Comparison of ENCODE assay signal across 9 mouse cellular contexts in the genomic region with DNA sequence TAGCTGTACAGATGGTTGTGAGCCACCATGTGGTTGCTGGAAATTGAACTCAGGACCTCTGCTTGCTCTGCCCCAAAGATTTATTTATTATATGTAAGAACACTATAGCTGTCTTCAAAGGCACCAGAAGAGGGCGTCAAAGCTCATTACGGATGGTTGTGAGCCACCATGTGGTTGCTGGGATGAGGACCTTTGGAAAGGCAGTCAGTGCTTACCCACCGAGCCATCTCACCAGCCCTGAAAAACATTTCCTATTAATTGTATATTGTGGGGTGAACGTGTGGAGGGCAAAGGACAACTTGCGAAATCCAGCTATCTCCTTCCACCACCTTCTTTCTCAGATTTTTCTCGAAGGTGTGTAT. TPM values are rescaled to one million over a fixed set of nuclear protein-coding genes. Genes with fewer than 3 reads are reported as not detected.
A peak's percentile ranks its signal among the peaks of the same experiment; 100 is the strongest.
DNase-seq lines count a peak whose midpoint lies in the region; ATAC-seq lines count a peak whose summit lies in the region.
"Had no signal": no experiment of that assay in that cellular context is flagged by ENCODE, and none has a peak within 500 bp of the region (broad histone marks: within the 10 kb centered on the region; RNA-seq: fewer than 3 reads in every experiment).

No protein-coding gene starts in this region.

- peak overlapping the region; percentile 59 for H3K4me2 ChIP-seq in kidney, embryonic 14.5 days (replicated peaks; ENCODE audit: low read depth, low read length)

- peak overlapping the region; percentile 44; the same call in 1 of the 2 replicates for H3K9ac ChIP-seq in kidney, embryonic 14.5 days (ENCODE audit: low read depth, low read length)

- peak; percentile 27 for ATAC-seq in erythroblast, adult 5-6 weeks (replicated peaks; ENCODE audit: low FRiP score, poor library complexity, severe bottlenecking)
- ATAC-seq in kidney, embryonic 14.5 days (ENCODE audit: low FRiP score, low TSS enrichment), result peak; percentile 34; the same call in 1 of the 2 replicates

- no peaks in the 10 kb centered on the region for H3K27me3 ChIP-seq in kidney, embryonic 14.5 days (ENCODE audit: control insufficient read depth, insufficient read depth, low read length)
- H3K27me3 ChIP-seq in midbrain, embryonic 10.5 days (ENCODE audit: low read depth, poor library complexity, severe bottlenecking), result no peaks in the 10 kb centered on the region

- DNase-seq in layer of hippocampus, postnatal 10 days (ENCODE audit: low spot score in 2 of 2), result peak; percentile 11 to 26
- no peak for DNase-seq in layer of hippocampus, adult 9-10 months (ENCODE audit: low spot score)
- DNase-seq in R1 (ENCODE audit: low read depth, low spot score), result peak; percentile 91
- peak; percentile 44 for DNase-seq in midbrain, embryonic 10.5 days (ENCODE audit: low spot score)
- DNase-seq in urinary bladder, postnatal 36 days (ENCODE audit: low spot score in 2 of 2), result no peak
- DNase-seq in urinary bladder, postnatal 25 days (ENCODE audit: low spot score), result no peak

- no peak overlapping the region for H3K27ac ChIP-seq in kidney, embryonic 14.5 days (ENCODE audit: low read depth, low read length)
- no peak overlapping the region; the same call in 1 of the 2 replicates for H3K27ac ChIP-seq in midbrain, embryonic 10.5 days (replicated peaks)

- no peaks in the 10 kb centered on the region for H3K9me3 ChIP-seq in kidney, embryonic 14.5 days (ENCODE audit: control insufficient read depth, low read length)
- H3K9me3 ChIP-seq in midbrain, embryonic 10.5 days (replicated peaks), result no peaks in the 10 kb centered on the region

- H3K4me1 ChIP-seq in kidney, embryonic 14.5 days (ENCODE audit: control insufficient read depth, insufficient read depth, low read length), result peaks cover 8% of the 10 kb centered on the region
- peaks cover 19% of the 10 kb centered on the region for H3K4me1 ChIP-seq in midbrain, embryonic 10.5 days

- WGBS in kidney, embryonic 14.5 days, result 5% methylated on average over 6 of the region's 6 CpGs
- 7% methylated on average over 6 of the region's 6 CpGs for whole genome bisulfite sequencing in midbrain, embryonic 10.5 days

- H3K36me3 ChIP-seq in kidney, embryonic 14.5 days (ENCODE audit: control insufficient read depth, insufficient read depth, low read length), result no peaks in the 10 kb centered on the region
- H3K36me3 ChIP-seq in midbrain, embryonic 10.5 days, result no peaks in the 10 kb centered on the region

- peak overlapping the region; percentile 28; the same call in 1 of the 2 replicates for H3K4me3 ChIP-seq in kidney, embryonic 14.5 days (ENCODE audit: low read length)
- peak overlapping the region; percentile 56 for H3K4me3 ChIP-seq in midbrain, embryonic 10.5 days

RNA-seq across cellular contexts. Expression of a gene that starts 8.0 kb away (rescaled TPM):
- not detected for total RNA-seq in layer of hippocampus, postnatal 10 days (2021)
- total RNA-seq in erythroblast, adult 5-6 weeks (2015; ENCODE audit: low replicate concordance), result not detected in 2 replicates
- total RNA-seq in erythroblast, adult 5-6 weeks (2017; ENCODE audit: low replicate concordance), result not detected in 2 replicates
- polyA plus RNA-seq in kidney, embryonic 14.5 days (2014; fragmentation: Nextera tagmentation; extraction: Ambion mirVana), result 5.4 and 6.8 TPM in 2 replicates
- polyA plus RNA-seq in midbrain, embryonic 10.5 days (2016; fragmentation: Nextera tagmentation; extraction: Ambion mirVana), result 0.06 TPM in 1 of 2 replicates, not detected in the other
- polyA plus RNA-seq: frontal cortex, adult 2 months had no signal

RNA-seq across cellular contexts. Expression of a gene that starts 32.1 kb away (rescaled TPM):
- 100 to 1,000 TPM in 1 of 2 experiments, 10 to 100 TPM in 1; 97.4 to 104 TPM for total RNA-seq in layer of hippocampus, postnatal 10 days (2021)
- total RNA-seq in erythroblast, adult 5-6 weeks (2015; ENCODE audit: low replicate concordance), result 33.6 and 39.0 TPM in 2 replicates
- 57.8 and 59.4 TPM in 2 replicates for total RNA-seq in erythroblast, adult 5-6 weeks (2017; ENCODE audit: low replicate concordance)
- 23.9 and 26.1 TPM in 2 replicates for polyA plus RNA-seq in kidney, embryonic 14.5 days (2014; fragmentation: Nextera tagmentation; extraction: Ambion mirVana)
- 11.5 and 12.0 TPM in 2 replicates for polyA plus RNA-seq in midbrain, embryonic 10.5 days (2016; fragmentation: Nextera tagmentation; extraction: Ambion mirVana)

RNA-seq across cellular contexts. Expression of a gene that starts 36.9 kb away (rescaled TPM):
- total RNA-seq in layer of hippocampus, postnatal 10 days (2021), result 100 to 1,000 TPM; 181 to 193 TPM
- 0.77 and 6.5 TPM in 2 replicates for total RNA-seq in erythroblast, adult 5-6 weeks (2015; ENCODE audit: low replicate concordance)
- 2.9 and 9.2 TPM in 2 replicates for total RNA-seq in erythroblast, adult 5-6 weeks (2017; ENCODE audit: low replicate concordance)
- 51.1 and 58.9 TPM in 2 replicates for polyA plus RNA-seq in kidney, embryonic 14.5 days (2014; fragmentation: Nextera tagmentation; extraction: Ambion mirVana)
- polyA plus RNA-seq in midbrain, embryonic 10.5 days (2016; fragmentation: Nextera tagmentation; extraction: Ambion mirVana), result 48.7 and 50.3 TPM in 2 replicates

RNA-seq across cellular contexts. Expression of a gene that starts 55.8 kb away (rescaled TPM):
- under 1 TPM in 1 of 2 experiments, not detected in 1; 0.56 TPM for total RNA-seq in layer of hippocampus, postnatal 10 days (2021)
- total RNA-seq in erythroblast, adult 5-6 weeks (2015; ENCODE audit: low replicate concordance), result 3.6 and 4.8 TPM in 2 replicates
- total RNA-seq in erythroblast, adult 5-6 weeks (2017; ENCODE audit: low replicate concordance), result 3.7 and 8.6 TPM in 2 replicates
- polyA plus RNA-seq in kidney, embryonic 14.5 days (2014; fragmentation: Nextera tagmentation; extraction: Ambion mirVana), result 1.2 and 2.5 TPM in 2 replicates
- polyA plus RNA-seq in midbrain, embryonic 10.5 days (2016; fragmentation: Nextera tagmentation; extraction: Ambion mirVana), result not detected in 2 replicates

Comparison
In these comparisons a context has a peak if more than half of its experiments do, and no peak if none do; other contexts are left out.
1. DNase-seq: peak in layer of hippocampus, postnatal 10 days (2 of 2), R1 (single experiment) and midbrain, embryonic 10.5 days (single experiment); none in layer of hippocampus, adult 9-10 months (single experiment), urinary bladder, postnatal 36 days (0 of 2) and urinary bladder, postnatal 25 days (single experiment).
2. RNA of a gene that starts 36.9 kb away (total RNA-seq): 181 to 193 TPM in layer of hippocampus, postnatal 10 days; 0.77 to 9.2 TPM in erythroblast, adult 5-6 weeks; every median in the first group is over 10 times any median in the second.